Mouse (Mus musculus) MEL (cell line): ENCODE data around the gene Cdca4. TPM values are rescaled to one million over a fixed set of nuclear protein-coding genes. Genes with fewer than 3 reads are reported as not detected.
"Not testable (repeated sequence)": the region's sequence is repeated elsewhere in the genome, so short reads cannot be mapped to it uniquely, and the experiment has no call there.

Experiments
- DNase-seq: peaks from one replicate; pipeline ENCODE4 v3.0.0; 2011; ENCODE audit warnings: low read depth, low spot score
- H3K27ac ChIP-seq: 2 replicates; pipeline ENCODE4 v1.5.1; 2012; ENCODE audit warnings: low read depth, mild to moderate bottlenecking, control low read depth, low read length, moderate library complexity; ENCODE audit not compliant: control insufficient read depth
- H3K27me3 ChIP-seq, 2 experiments: fragments of 150-350 bp in 1 of 2; sonication (generic) in 1 of 2; 2 replicates each; pipeline ENCODE4 v1.6.1; 2012; ENCODE audit warnings: low read length in 2 of 2, mild to moderate bottlenecking in 2 of 2, improper control_type of control experiment in 1 of 2, moderate library complexity in 1 of 2; ENCODE audit not compliant: insufficient read depth in 2 of 2, control insufficient read depth in 1 of 2
- H3K36me3 ChIP-seq, 2 experiments: 2 replicates each; pipeline ENCODE4 v1.6.1; 2012 to 2014; ENCODE audit warnings: low read length in 2 of 2, improper control_type of control experiment in 1 of 2, inconsistent platforms in 1 of 2, mild to moderate bottlenecking in 1 of 2; ENCODE audit not compliant: insufficient read depth in 2 of 2, control insufficient read depth in 1 of 2
- H3K4me1 ChIP-seq, 2 experiments: fragments of 150-350 bp in 1 of 2; sonication (generic) in 1 of 2; 2 replicates each; pipeline ENCODE4 v1.6.1; 2012; ENCODE audit warnings: low read length in 2 of 2, improper control_type of control experiment in 1 of 2, mild to moderate bottlenecking in 1 of 2; ENCODE audit not compliant: insufficient read depth in 2 of 2, control insufficient read depth in 1 of 2
- H3K4me3 ChIP-seq, 2 experiments: fragments of 150-350 bp in 1 of 2; sonication (generic) in 1 of 2; 2 replicates each; pipeline ENCODE4 v1.5.1; 2012; ENCODE audit warnings: low read depth in 2 of 2, low read length in 2 of 2, mild to moderate bottlenecking in 2 of 2, moderate library complexity in 2 of 2, control low read depth in 1 of 2, improper control_type of control experiment in 1 of 2; ENCODE audit not compliant: control insufficient read depth in 1 of 2, insufficient read depth in 1 of 2
- H3K79me2 ChIP-seq: 2 replicates; pipeline ENCODE4 v1.6.1; 2012; ENCODE audit warnings: mild to moderate bottlenecking, low read length, moderate library complexity; ENCODE audit not compliant: control insufficient read depth, poor library complexity, insufficient read depth
- H3K9ac ChIP-seq: 2 replicates; pipeline ENCODE4 v1.6.1; 2012; ENCODE audit warnings: low read depth, mild to moderate bottlenecking, control low read depth, low read length, moderate library complexity; ENCODE audit not compliant: control insufficient read depth, poor library complexity, severe bottlenecking
- H3K9me3 ChIP-seq: fragments of 150-350 bp; sonication (generic); replicated peaks from 2 replicates; pipeline ENCODE4 v1.6.1; 2012; ENCODE audit warnings: mild to moderate bottlenecking, low read length, improper control_type of control experiment, moderate library complexity; ENCODE audit not compliant: insufficient read depth
- CHD2 ChIP-seq: IDR thresholded peaks from 2 replicates; pipeline ENCODE4 v1.6.1; 2011; ENCODE audit warnings: low read length, improper control_type of control experiment
- CTCF ChIP-seq, 3 experiments: IDR thresholded peaks in 2 of 3; conservative IDR thresholded peaks in 1 of 3; 2 replicates each; pipeline ENCODE4 v1.5.1; 2011 to 2012; ENCODE audit warnings: low read length in 3 of 3, low read depth in 2 of 3, mild to moderate bottlenecking in 2 of 3, improper control_type of control experiment in 1 of 3, inconsistent platforms in 1 of 3, mixed read lengths in 1 of 3, moderate library complexity in 1 of 3; ENCODE audit not compliant: control insufficient read depth in 1 of 3, insufficient read depth in 1 of 3, poor library complexity in 1 of 3, severe bottlenecking in 1 of 3
- GATA1 ChIP-seq: IDR thresholded peaks from 2 replicates; pipeline ENCODE4 v1.6.1; 2011; ENCODE audit warnings: low read depth, low read length, improper control_type of control experiment
- JUND ChIP-seq: IDR thresholded peaks from 2 replicates; pipeline ENCODE4 v1.6.1; 2011; ENCODE audit warnings: low read depth, mild to moderate bottlenecking, improper control_type of control experiment, low read length
- MAX ChIP-seq: IDR thresholded peaks from 2 replicates; pipeline ENCODE4 v1.6.1; 2011; ENCODE audit warnings: low read length, improper control_type of control experiment
- MEF2A ChIP-seq: IDR thresholded peaks from 2 replicates; pipeline ENCODE4 v1.6.1; 2014; ENCODE audit warnings: low read depth, mild to moderate bottlenecking, inconsistent platforms, low read length, improper control_type of control experiment; ENCODE audit not compliant: poor library complexity, insufficient replicate concordance, severe bottlenecking; ENCODE audit errors: extremely low read depth
- RAD21 ChIP-seq: IDR thresholded peaks from 2 replicates; pipeline ENCODE4 v1.6.1; 2011; ENCODE audit warnings: mild to moderate bottlenecking, low read depth, low read length, improper control_type of control experiment
- SIN3A ChIP-seq: IDR thresholded peaks from 2 replicates; pipeline ENCODE4 v1.6.1; 2012; ENCODE audit warnings: low read length, improper control_type of control experiment, inconsistent platforms
- SMC3 ChIP-seq: IDR thresholded peaks from 2 replicates; pipeline ENCODE4 v1.6.1; 2011; ENCODE audit warnings: low read depth, low read length, improper control_type of control experiment
- USF2 ChIP-seq, 2 experiments: IDR thresholded peaks; 2 replicates each; pipeline ENCODE4 v1.6.1; 2011 to 2012; ENCODE audit warnings: improper control_type of control experiment in 2 of 2, low read length in 2 of 2, borderline replicate concordance in 1 of 2, inconsistent platforms in 1 of 2, low read depth in 1 of 2, mild to moderate bottlenecking in 1 of 2; ENCODE audit not compliant: insufficient read depth in 1 of 2
- ZC3H11A ChIP-seq: IDR thresholded peaks from 2 replicates; pipeline ENCODE4 v1.6.1; 2012; ENCODE audit warnings: low read depth, mild to moderate bottlenecking, inconsistent platforms, low read length, improper control_type of control experiment
- polyA plus RNA-seq, 2 experiments: library from polyadenylated mRNA; stranded (reverse) in 1 of 2; unstranded in 1 of 2; fragments of >175 nt in 1 of 2; fragments of >200 nt in 1 of 2; gene quantifications; 2 replicates each; pipeline versions ENCODE4 v1.2.1 to v1.2.4; 2012; ENCODE audit warnings: low replicate concordance in 2 of 2, low read depth in 1 of 2; ENCODE audit not compliant: insufficient read length in 2 of 2, insufficient read depth in 1 of 2, missing spikeins in 1 of 2
- total RNA-seq: library from RNA; depleted of rRNA; stranded (reverse); fragments of 300-350 nt; gene quantifications from 2 replicates; pipeline ENCODE4 v1.2.3, GENCODE M21; 2012

Gene Cdca4
- total and polyA plus RNA-seq, 3 experiments, result 274 to 279 TPM; not detected in 1

GRCm38 (mm10) chr12:112843803-112844202, 14.6 kb upstream of the Cdca4 start (continued):
- TF ChIP-seq MAX, result peak; percentile 37; the same call in 1 of the 2 replicates
- peak; percentile 55; the same call in 1 of the 2 replicates for TF ChIP-seq GATA1
- TF ChIP-seq CHD2, result no peak
- no peak for TF ChIP-seq MEF2A
- peak; percentile 78 for TF ChIP-seq JUND
- no peak for TF ChIP-seq USF2 (IDR thresholded peaks at IDR 0.05; ENCODE audit: borderline replicate concordance in 1 of 2, insufficient read depth in 1 of 2, low read depth in 1 of 2, low read length in 2 of 2)
- peak; percentile 82 for TF ChIP-seq SIN3A

GRCm38 (mm10) chr12:112842128-112842527, 12.9 kb upstream of the Cdca4 start:
- not testable (repeated sequence) for H3K4me3 ChIP-seq, H3K9me3 ChIP-seq, H3K27me3 ChIP-seq, H3K79me2 ChIP-seq, H3K36me3 ChIP-seq, H3K9ac ChIP-seq, DNase-seq, H3K27ac ChIP-seq, H3K4me1 ChIP-seq

- not testable (repeated sequence) for H3K27ac ChIP-seq, H3K4me3 ChIP-seq, H3K79me2 ChIP-seq, DNase-seq, H3K9ac ChIP-seq, H3K4me1 ChIP-seq, H3K36me3 ChIP-seq, H3K9me3 ChIP-seq, H3K27me3 ChIP-seq
- peak; percentile 46 for TF ChIP-seq ZC3H11A
- TF ChIP-seq CTCF (IDR thresholded peaks at IDR 0.05 in 2 of 3, conservative IDR thresholded peaks at IDR 0.05 in 1 of 3; ENCODE audit: control insufficient read depth in 1 of 3, insufficient read depth in 1 of 3, low read depth in 2 of 3, low read length in 3 of 3, poor library complexity in 1 of 3, severe bottlenecking in 1 of 3), result peak in 2 of 3 experiments; percentile 55 to 66; a peak in 4 of 6 replicates
- TF ChIP-seq SMC3, result peak; percentile 68
- peak; percentile 54 for TF ChIP-seq RAD21
- peak; percentile 96 for TF ChIP-seq JUND
Measured at GRCm38 (mm10) chr12:112841338-112841892, 12.2 kb upstream of the Cdca4 start.
